Mouse (Mus musculus) heart, postnatal 0 days (tissue): ENCODE data around the gene Gns.

Source experiments
- CTCF ChIP-seq: IDR thresholded peaks from 2 replicates; pipeline ENCODE4 v1.5.1; 2016; ENCODE audit warnings: antibody characterized with exemption, control low read depth, low read depth
- EP300 ChIP-seq: IDR thresholded peaks from 2 replicates; pipeline ENCODE4 v1.6.1; 2016; ENCODE audit warnings: antibody characterized with exemption, low read depth

DNA sequence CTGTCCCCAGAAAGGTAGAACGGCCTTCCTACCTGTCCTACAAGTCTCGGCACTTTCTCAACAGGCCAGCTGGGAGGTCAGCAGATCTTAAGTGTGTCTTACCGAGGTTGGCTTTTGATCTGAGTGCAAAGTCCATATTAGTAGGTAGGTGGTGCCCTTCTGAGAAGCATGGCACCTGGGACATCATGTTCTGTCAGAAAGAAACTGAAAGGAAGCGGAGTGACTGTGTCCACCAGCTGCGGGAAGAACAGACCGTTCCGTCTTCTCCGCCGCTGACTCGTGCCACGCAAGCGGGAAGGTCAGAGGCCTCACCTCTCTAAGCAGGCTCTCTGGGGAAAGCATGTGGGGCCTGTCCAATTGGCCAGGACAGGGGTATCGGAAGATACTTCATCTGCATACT, 19.8 kb downstream of the Gns start:
- TF ChIP-seq CTCF (no peak), EP300 (no peak)
